Mouse (Mus musculus): Measurements from ENCODE around the gene Fan1.

The Fan1 gene

GRCm38 (mm10) chr7:64327486-64327885 is 46.4 kb downstream of the Fan1 start:
- DNase-seq, result no peak

DNA sequence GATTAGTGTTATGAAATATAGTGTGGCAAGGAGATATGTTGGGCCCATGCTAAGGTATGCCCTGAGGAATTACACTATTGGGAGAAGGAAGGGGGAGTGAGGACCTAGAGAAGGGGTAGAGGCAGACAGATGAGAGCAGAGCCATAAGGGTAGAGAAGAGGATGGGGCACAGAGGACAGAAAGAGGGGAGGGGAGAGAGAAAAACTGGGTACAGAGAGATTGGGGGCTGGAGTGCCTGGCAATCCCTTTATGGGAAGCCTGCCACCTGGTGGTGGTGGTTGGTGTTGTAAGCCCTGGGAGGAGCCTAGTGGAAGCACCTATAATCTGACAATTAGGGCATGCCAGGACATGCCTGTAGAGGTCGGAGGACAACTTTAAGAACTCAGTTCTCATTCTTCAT is 47.0 kb downstream of the Fan1 start:
- DNase-seq, result peak; percentile 67

DNA sequence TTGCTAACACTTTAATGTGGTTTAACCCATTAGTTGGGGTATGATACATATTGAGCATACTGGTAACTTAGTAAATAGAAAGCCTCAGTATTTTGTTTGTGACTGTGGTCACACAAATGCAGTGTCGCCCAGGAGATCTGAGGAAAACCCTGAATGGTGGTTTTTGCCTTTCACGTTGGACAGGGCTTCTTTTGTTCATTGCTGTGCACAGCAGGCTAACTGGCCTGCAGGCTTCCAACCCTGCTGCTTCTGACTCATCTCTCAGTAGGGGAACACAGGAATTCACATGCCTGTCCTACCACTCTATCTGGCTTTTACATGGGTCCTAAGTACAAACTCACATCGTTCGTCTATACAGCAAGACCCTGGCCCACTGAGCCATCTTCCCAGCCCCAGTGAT is 52.2 kb downstream of the Fan1 start:
- no peak for DNase-seq

GRCm38 (mm10) chr7:64321125-64321524 is 52.8 kb downstream of the Fan1 start:
- no peak for DNase-seq

GRCm38 (mm10) chr7:64312811-64313210 is 61.1 kb downstream of the Fan1 start:
- DNase-seq, result no peak

DNA sequence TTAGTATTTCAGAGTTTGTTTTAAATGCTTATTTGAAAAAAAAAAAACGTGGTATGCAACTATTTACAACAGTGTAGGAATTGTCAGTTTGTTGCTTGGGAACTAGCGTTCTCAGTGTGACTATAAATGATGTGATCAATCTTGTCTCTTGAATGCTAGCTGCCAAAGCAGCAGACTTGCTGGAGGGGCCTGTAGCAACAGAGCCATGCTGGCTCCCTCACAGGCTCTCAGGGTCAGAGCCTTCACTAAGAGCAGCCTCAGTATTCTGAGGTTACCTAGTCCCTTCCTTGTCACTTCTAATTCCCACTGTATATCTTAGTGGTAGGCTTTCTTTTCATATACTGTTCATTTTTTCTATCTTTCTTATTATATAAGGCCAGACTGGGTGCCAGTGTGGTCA is 63.1 kb downstream of the Fan1 start:
- no peak for DNase-seq

DNA sequence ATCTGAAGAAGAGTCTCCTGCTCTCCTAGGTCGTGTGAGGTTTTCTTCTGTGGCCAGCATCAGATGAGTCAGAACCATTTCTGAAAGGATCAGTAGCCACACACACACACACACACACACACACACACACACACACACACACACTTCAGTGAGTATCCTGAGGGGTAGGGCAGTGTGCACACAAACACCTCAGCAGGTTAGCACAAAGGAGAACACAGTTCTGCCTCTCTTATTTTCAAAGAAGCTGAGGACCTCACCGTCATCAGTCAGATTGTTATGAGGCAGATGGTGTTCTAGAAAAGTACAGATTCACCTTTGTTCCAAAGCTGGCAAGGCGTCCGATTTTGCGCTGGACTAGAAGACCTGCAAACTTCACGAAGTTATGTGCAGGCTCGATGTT is 63.7 kb downstream of the Fan1 start:
- no peak for DNase-seq

All from cerebellum, adult 11 months (tissue).